Mouse (Mus musculus) liver, embryonic 11.5 days (tissue): Measurements from ENCODE around the gene Akip1. TPM values are rescaled to one million over a fixed set of nuclear protein-coding genes. Genes with fewer than 3 reads are reported as not detected.

Source experiments
- ATAC-seq: fragments of 200-750 bp; cut with Nextera tagmentation; replicated peaks from 2 replicates; pipeline ENCODE4 v1.8.0; 2017; ENCODE audit warnings: moderate number of reproducible peaks, mild to moderate bottlenecking, moderate TSS enrichment, moderate library complexity; ENCODE audit not compliant: low FRiP score
- DNase-seq: peaks from one replicate; pipeline ENCODE4 v3.0.0-alpha.2; 2017; ENCODE audit warnings: low spot score
- H3K27ac ChIP-seq: fragments of 300-500 bp; sonication (generic); 2 replicates; pipeline ENCODE4 v1.5.1; 2014; ENCODE audit warnings: mild to moderate bottlenecking, low read depth, low read length, control low read depth
- H3K27me3 ChIP-seq: fragments of 300-500 bp; sonication (generic); replicated peaks from 2 replicates; pipeline ENCODE4 v1.6.1; 2014; ENCODE audit warnings: low read length, mixed read lengths; ENCODE audit not compliant: control insufficient read depth, insufficient read depth
- H3K36me3 ChIP-seq: fragments of 300-500 bp; sonication (generic); 2 replicates; pipeline ENCODE4 v1.6.1; 2014; ENCODE audit warnings: mild to moderate bottlenecking, low read length, moderate library complexity, mixed read lengths; ENCODE audit not compliant: control insufficient read depth, insufficient read depth
- H3K4me1 ChIP-seq: fragments of 300-500 bp; sonication (generic); replicated peaks from 2 replicates; pipeline ENCODE4 v1.6.1; 2014; ENCODE audit warnings: low read length, mixed read lengths; ENCODE audit not compliant: control insufficient read depth, insufficient read depth
- H3K4me2 ChIP-seq: fragments of 300-500 bp; sonication (generic); 2 replicates; pipeline ENCODE4 v1.6.1; 2014; ENCODE audit warnings: mild to moderate bottlenecking, control low read depth, moderate library complexity
- H3K4me3 ChIP-seq: fragments of 300-500 bp; sonication (generic); 2 replicates; pipeline ENCODE4 v1.5.1; 2014; ENCODE audit warnings: low read depth, low read length, control low read depth
- H3K9ac ChIP-seq: fragments of 300-500 bp; sonication (generic); 2 replicates; pipeline ENCODE4 v1.6.1; 2014; ENCODE audit warnings: low read depth, low read length, control low read depth
- H3K9me3 ChIP-seq: fragments of 300-500 bp; sonication (generic); 2 replicates; pipeline ENCODE4 v1.6.1; 2016; ENCODE audit warnings: low read length, inconsistent platforms, mixed read lengths; ENCODE audit not compliant: control insufficient read depth
- WGBS: fragments of 180-500 bp; shearing (Covaris S2); extraction: QIAGEN DNeasy Blood & Tissue Kit; methylation state at CpG from one replicate; pipeline ENCODE4 v1.1.7; 2014; 5-methylcytosine and 5-hydroxymethylcytosine counted together
- polyA plus RNA-seq: library from polyadenylated mRNA; unstranded; fragments of >200 nt; fragmentation: Nextera tagmentation; extraction: Ambion mirVana; gene quantifications from 2 replicates; pipeline ENCODE4 v1.2.1, GENCODE M21; 2014

Akip1 gene
- 52.7 and 54.9 TPM in 2 replicates for polyA plus RNA-seq

GRCm38 (mm10) chr7:109703190-109704015, at the start of gene Akip1, which contains the start of gene St5:
Gene Akip1 (plus strand): TSS chr7:109703690.
Gene St5 (minus strand): TSS chr7:109703605.
- DNase-seq (peak; percentile 98), ATAC-seq (peak; percentile 93)
- under 1% methylated on average over 61 of the region's 61 CpGs for WGBS
- H3K9ac ChIP-seq = peak within 1 kb of the TSS; percentile 81
- H3K27me3 ChIP-seq = no peaks in the 10 kb centered on the region
- H3K9me3 ChIP-seq = no peaks in the 10 kb centered on the region
- H3K4me1 ChIP-seq = peaks cover 3% of the 10 kb centered on the region
- peak within 1 kb of the TSS; percentile 73 for H3K4me3 ChIP-seq
- H3K27ac ChIP-seq = peak within 1 kb of the TSS; percentile 69
- peak within 1 kb of the TSS; percentile 73 for H3K4me2 ChIP-seq
- H3K36me3 ChIP-seq = no peaks in the 10 kb centered on the region; the same call in 1 of the 2 replicates

- no peaks in the 10 kb centered on the region for H3K36me3 ChIP-seq
- WGBS = 68% methylated on average over 5 of the region's 5 CpGs
- no peak overlapping the region for H3K4me2 ChIP-seq
- no peaks in the 10 kb centered on the region for H3K9me3 ChIP-seq
- no peak; the same call in 1 of the 2 replicates for ATAC-seq
- H3K9ac ChIP-seq = no peak overlapping the region
- no peaks in the 10 kb centered on the region for H3K27me3 ChIP-seq
- H3K4me3 ChIP-seq = no peak overlapping the region
- peaks cover 20% of the 10 kb centered on the region for H3K4me1 ChIP-seq
- no peak overlapping the region for H3K27ac ChIP-seq
- DNase-seq = no peak
These were observed 48.6 kb upstream of the Akip1 start for GRCm38 (mm10) chr7:109654871-109655270.

GRCm38 (mm10) chr7:109657884-109658283, 45.6 kb upstream of the Akip1 start:
- no peak overlapping the region for H3K4me3 ChIP-seq
- 40% methylated on average over 6 of the region's 6 CpGs for WGBS
- H3K4me1 ChIP-seq = peaks cover 21% of the 10 kb centered on the region
- ATAC-seq (no peak), DNase-seq (no peak)
- no peak overlapping the region for H3K4me2 ChIP-seq
- no peak overlapping the region for H3K27ac ChIP-seq
- no peaks in the 10 kb centered on the region for H3K9me3 ChIP-seq
- H3K36me3 ChIP-seq = no peaks in the 10 kb centered on the region
- H3K9ac ChIP-seq = no peak overlapping the region
- no peaks in the 10 kb centered on the region for H3K27me3 ChIP-seq

- no peak overlapping the region for H3K9ac ChIP-seq
- no peak overlapping the region for H3K4me3 ChIP-seq
- H3K27ac ChIP-seq = no peak overlapping the region
- ATAC-seq (no peak; the same call in 1 of the 2 replicates), DNase-seq (no peak)
- no peak overlapping the region for H3K4me2 ChIP-seq
- no peaks in the 10 kb centered on the region for H3K27me3 ChIP-seq
- H3K36me3 ChIP-seq = no peaks in the 10 kb centered on the region
- WGBS = 82% methylated on average over 2 of the region's 2 CpGs
- H3K4me1 ChIP-seq = peaks cover 17% of the 10 kb centered on the region
- H3K9me3 ChIP-seq = no peaks in the 10 kb centered on the region
These were observed 44.2 kb upstream of the Akip1 start for GRCm38 (mm10) chr7:109659278-109659677.

- peaks cover 17% of the 10 kb centered on the region for H3K4me1 ChIP-seq
- no peaks in the 10 kb centered on the region for H3K27me3 ChIP-seq
- 87% methylated on average over 4 of the region's 4 CpGs for WGBS
- ATAC-seq (no peak), DNase-seq (no peak)
- H3K9me3 ChIP-seq = no peaks in the 10 kb centered on the region
- H3K4me3 ChIP-seq = no peak overlapping the region
- no peak overlapping the region for H3K9ac ChIP-seq
- no peaks in the 10 kb centered on the region for H3K36me3 ChIP-seq
- no peak overlapping the region for H3K4me2 ChIP-seq
- no peak overlapping the region for H3K27ac ChIP-seq
These were observed 40.9 kb upstream of the Akip1 start for GRCm38 (mm10) chr7:109662626-109663025.

GRCm38 (mm10) chr7:109666664-109667063, 36.8 kb upstream of the Akip1 start:
- Histone ChIP-seq H3K27me3 (no peaks in the 10 kb centered on the region), H3K4me2 (no peak overlapping the region), H3K4me1 (no peaks in the 10 kb centered on the region; the same call in 1 of the 2 replicates), H3K36me3 (no peaks in the 10 kb centered on the region), H3K27ac (no peak overlapping the region), H3K9ac (no peak overlapping the region), H3K4me3 (no peak overlapping the region), H3K9me3 (no peaks in the 10 kb centered on the region)
- ATAC-seq = no peak
- DNase-seq = no peak
- 78% methylated on average over 5 of the region's 5 CpGs for WGBS

GRCm38 (mm10) chr7:109669426-109670170, 33.9 kb upstream of the Akip1 start:
- Histone ChIP-seq H3K27ac (no peak overlapping the region), H3K9me3 (no peaks in the 10 kb centered on the region), H3K9ac (no peak overlapping the region), H3K4me1 (peaks cover 3% of the 10 kb centered on the region; the same call in 1 of the 2 replicates), H3K4me3 (no peak overlapping the region), H3K27me3 (no peaks in the 10 kb centered on the region), H3K4me2 (peak overlapping the region; percentile 33), H3K36me3 (no peaks in the 10 kb centered on the region)
- WGBS = 77% methylated on average over 5 of the region's 5 CpGs
- DNase-seq = no peak
- no peak for ATAC-seq

GRCm38 (mm10) chr7:109671581-109672471, 31.7 kb upstream of the Akip1 start:
- H3K4me3 ChIP-seq = peak overlapping the region; percentile 56
- no peaks in the 10 kb centered on the region for H3K27me3 ChIP-seq
- H3K4me2 ChIP-seq = peak overlapping the region; percentile 78
- ATAC-seq = peak; percentile 91
- no peaks in the 10 kb centered on the region for H3K36me3 ChIP-seq
- H3K9ac ChIP-seq = peak overlapping the region; percentile 66
- H3K9me3 ChIP-seq = no peaks in the 10 kb centered on the region
- 4% methylated on average over 41 of the region's 44 CpGs for WGBS
- H3K27ac ChIP-seq = peak overlapping the region; percentile 69
- peak; percentile 78 for DNase-seq
- H3K4me1 ChIP-seq = peaks cover 3% of the 10 kb centered on the region; the same call in 1 of the 2 replicates
